ENCODE assay signal across 8 mouse cellular contexts in the genomic region with DNA sequence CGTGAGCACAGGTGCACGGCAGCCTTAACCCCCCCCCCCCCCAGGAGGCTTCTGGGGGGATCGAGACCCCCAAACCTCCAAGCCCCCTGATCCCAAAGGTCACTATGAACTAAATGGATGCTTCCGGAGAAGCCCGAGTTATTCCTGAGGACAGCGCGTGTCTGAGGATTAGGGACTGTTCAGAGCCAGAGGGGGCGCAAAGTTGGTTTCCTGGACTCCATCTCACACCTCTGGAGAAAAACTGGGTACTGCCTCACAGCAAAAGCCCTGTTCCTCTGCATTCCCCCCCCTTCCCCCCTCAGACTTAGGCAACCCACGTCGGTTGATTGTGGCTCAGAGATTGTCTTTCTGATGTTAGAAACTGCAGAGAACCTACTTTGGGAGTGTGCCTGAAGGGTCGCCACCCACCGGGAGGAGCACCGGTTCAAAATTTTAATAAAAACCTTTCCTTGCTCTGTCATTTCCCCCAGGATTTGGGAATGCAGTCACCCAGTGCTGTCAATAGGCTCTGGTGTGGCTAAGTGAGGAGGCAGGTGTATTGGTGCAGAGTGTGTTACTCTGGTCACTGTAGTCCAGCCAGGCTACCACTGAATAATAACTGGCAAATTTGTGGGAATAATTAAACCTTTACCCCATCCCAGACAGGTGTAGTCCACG. TPM values are rescaled to one million over a fixed set of nuclear protein-coding genes. Genes with fewer than 3 reads are reported as not detected.
DNase-seq lines count a peak whose midpoint lies in the region; ATAC-seq and TF ChIP-seq lines count a peak whose summit lies in the region.

No protein-coding gene starts in this region.

- peak overlapping the region; percentile 94 for H3K4me2 ChIP-seq in embryonic facial prominence, embryonic 14.5 days (ENCODE audit: low read depth, low read length)
- peak overlapping the region; percentile 98 for H3K4me2 ChIP-seq in limb, embryonic 14.5 days (replicated peaks; ENCODE audit: low read depth, low read length, severe bottlenecking)

- no peak for ATAC-seq in erythroblast, adult 5-6 weeks (replicated peaks; ENCODE audit: low FRiP score, poor library complexity, severe bottlenecking)
- peak; percentile 17 for ATAC-seq in embryonic facial prominence, embryonic 14.5 days (ENCODE audit: low read depth)
- no peak for ATAC-seq in limb, embryonic 14.5 days (ENCODE audit: low FRiP score, low read depth)

- H3K4me1 ChIP-seq in erythroblast, embryonic 14.5 days (ENCODE audit: control insufficient read depth), result peaks cover 72% of the 10 kb centered on the region
- no peaks in the 10 kb centered on the region for H3K4me1 ChIP-seq in embryonic facial prominence, embryonic 14.5 days (ENCODE audit: control insufficient read depth, insufficient read depth, low read length)
- peaks cover 8% of the 10 kb centered on the region for H3K4me1 ChIP-seq in limb, embryonic 14.5 days (ENCODE audit: control insufficient read depth, insufficient read depth, low read length)
- H3K4me1 ChIP-seq in small intestine, adult 2 months (ENCODE audit: control insufficient read depth, insufficient read depth, insufficient read length, low read length), result peaks cover 12% of the 10 kb centered on the region

- no peaks in the 10 kb centered on the region for H3K27me3 ChIP-seq in erythroblast, embryonic 14.5 days (ENCODE audit: control insufficient read depth)
- peaks cover 14% of the 10 kb centered on the region for H3K27me3 ChIP-seq in embryonic facial prominence, embryonic 14.5 days (replicated peaks; ENCODE audit: control insufficient read depth, insufficient read depth, low read length)
- H3K27me3 ChIP-seq in limb, embryonic 14.5 days (ENCODE audit: control insufficient read depth, insufficient read depth, low read length), result peaks cover 20% of the 10 kb centered on the region
- no peaks in the 10 kb centered on the region for H3K27me3 ChIP-seq in small intestine, adult 2 months (ENCODE audit: control insufficient read depth, insufficient read depth, low read length)

- peaks cover 24% of the 10 kb centered on the region for H3K36me3 ChIP-seq in erythroblast, embryonic 14.5 days (ENCODE audit: control insufficient read depth)
- H3K36me3 ChIP-seq in embryonic facial prominence, embryonic 14.5 days (ENCODE audit: control insufficient read depth, insufficient read depth, low read length), result no peaks in the 10 kb centered on the region
- no peaks in the 10 kb centered on the region for H3K36me3 ChIP-seq in limb, embryonic 14.5 days (ENCODE audit: control insufficient read depth, insufficient read depth, low read length)
- no peaks in the 10 kb centered on the region for H3K36me3 ChIP-seq in small intestine, adult 2 months (ENCODE audit: control insufficient read depth, insufficient read depth, low read length)

- H3K4me3 ChIP-seq in erythroblast, embryonic 14.5 days (replicated peaks), result peak overlapping the region; percentile 100
- H3K4me3 ChIP-seq in embryonic facial prominence, embryonic 14.5 days (ENCODE audit: low read depth, low read length), result peak overlapping the region; percentile 71
- peak overlapping the region; percentile 76 for H3K4me3 ChIP-seq in limb, embryonic 14.5 days (replicated peaks; ENCODE audit: low read length)
- peak overlapping the region; percentile 79 for H3K4me3 ChIP-seq in small intestine, adult 2 months (ENCODE audit: low read depth, low read length)

- TF ChIP-seq POLR2A in limb, embryonic 14.5 days (IDR thresholded peaks at IDR 0.05; ENCODE audit: borderline replicate concordance, extremely low read depth, insufficient read depth, insufficient read length), result no peak
- TF ChIP-seq POLR2A in small intestine, adult 2 months (IDR thresholded peaks at IDR 0.05; ENCODE audit: low read depth, low read length), result peak; percentile 4; the same call in 1 of the 2 replicates

- H3K9me3 ChIP-seq in erythroblast, embryonic 14.5 days (ENCODE audit: control insufficient read depth, low read length), result no peaks in the 10 kb centered on the region
- no peaks in the 10 kb centered on the region for H3K9me3 ChIP-seq in embryonic facial prominence, embryonic 14.5 days (ENCODE audit: control insufficient read depth, low read length)
- no peaks in the 10 kb centered on the region for H3K9me3 ChIP-seq in limb, embryonic 14.5 days (ENCODE audit: control insufficient read depth, low read length)

- peak; percentile 9 for DNase-seq in 3T3-L1 (ENCODE audit: low read depth, low spot score)
- no peak for DNase-seq in embryonic facial prominence, embryonic 14.5 days (ENCODE audit: low spot score)
- peak; percentile 22 for DNase-seq in limb, embryonic 14.5 days (ENCODE audit: low spot score)
- no peak for DNase-seq in left cerebral cortex, adult 8-10 months (ENCODE audit: low spot score in 2 of 2)
- DNase-seq in left cerebral cortex, adult 9 months (ENCODE audit: low spot score in 2 of 2), result no peak

- WGBS in embryonic facial prominence, embryonic 14.5 days, result 13% methylated on average over 11 of the region's 14 CpGs
- 11% methylated on average over 13 of the region's 14 CpGs for WGBS in limb, embryonic 14.5 days
- WGBS in small intestine, adult 2 months, result 7% methylated on average over 14 of the region's 14 CpGs

- TF ChIP-seq CTCF in small intestine, adult 2 months (IDR thresholded peaks at IDR 0.05; ENCODE audit: extremely low read depth, insufficient read length, insufficient replicate concordance, low read depth, low read length), result no peak

- peak overlapping the region; percentile 83; the same call in 1 of the 2 replicates for H3K27ac ChIP-seq in embryonic facial prominence, embryonic 14.5 days (replicated peaks; ENCODE audit: low read depth, low read length)
- no peak overlapping the region for H3K27ac ChIP-seq in limb, embryonic 14.5 days (replicated peaks; ENCODE audit: low read depth, low read length)
- H3K27ac ChIP-seq in small intestine, adult 2 months (ENCODE audit: insufficient read depth, low read depth, low read length), result no peak overlapping the region

- H3K9ac ChIP-seq in embryonic facial prominence, embryonic 14.5 days (ENCODE audit: low read depth, low read length), result peak overlapping the region; percentile 87
- peak overlapping the region; percentile 85; the same call in 1 of the 2 replicates for H3K9ac ChIP-seq in limb, embryonic 14.5 days (ENCODE audit: low read depth, low read length, severe bottlenecking)

RNA-seq across cellular contexts. Expression of gene Slc16a6, which starts 0.8 kb away (rescaled TPM):
- polyA plus RNA-seq in erythroblast, embryonic 14.5 days (2012), result 4.7 and 5.3 TPM in 2 replicates
- 98.4 and 101 TPM in 2 replicates for total RNA-seq in erythroblast, adult 5-6 weeks (2015; ENCODE audit: low replicate concordance)
- 65.1 and 113 TPM in 2 replicates for total RNA-seq in erythroblast, adult 5-6 weeks (2017; ENCODE audit: low replicate concordance)
- 5.6 and 7.9 TPM in 2 replicates for polyA plus RNA-seq in embryonic facial prominence, embryonic 14.5 days (2014; fragmentation: Nextera tagmentation; extraction: Ambion mirVana)
- polyA plus RNA-seq in limb, embryonic 14.5 days (2012; rRNA removed), result 2.9 and 3.3 TPM in 2 replicates
- 5.3 and 5.9 TPM in 2 replicates for polyA plus RNA-seq in limb, embryonic 14.5 days (2014; fragmentation: Nextera tagmentation; extraction: Ambion mirVana)
- 4.2 and 7.8 TPM in 2 replicates for polyA plus RNA-seq in small intestine, adult 2 months (2012; rRNA removed)
- total RNA-seq in left cerebral cortex, adult 8-10 months (2022), result 10 to 100 TPM; 12.5 to 15.6 (median 14.0) TPM

RNA-seq across cellular contexts. Expression of gene Arsg, which starts 1.0 kb away (rescaled TPM):
- polyA plus RNA-seq in erythroblast, embryonic 14.5 days (2012), result 0.09 and 0.17 TPM in 2 replicates
- 2.3 and 3.1 TPM in 2 replicates for total RNA-seq in erythroblast, adult 5-6 weeks (2015; ENCODE audit: low replicate concordance)
- 1.7 and 7.7 TPM in 2 replicates for total RNA-seq in erythroblast, adult 5-6 weeks (2017; ENCODE audit: low replicate concordance)
- polyA plus RNA-seq in embryonic facial prominence, embryonic 14.5 days (2014; fragmentation: Nextera tagmentation; extraction: Ambion mirVana), result 4.3 and 4.7 TPM in 2 replicates
- 5.3 TPM in 2 replicates for polyA plus RNA-seq in limb, embryonic 14.5 days (2012; rRNA removed)
- 3.2 and 5.4 TPM in 2 replicates for polyA plus RNA-seq in limb, embryonic 14.5 days (2014; fragmentation: Nextera tagmentation; extraction: Ambion mirVana)
- polyA plus RNA-seq in small intestine, adult 2 months (2012; rRNA removed), result 3.1 and 4.2 TPM in 2 replicates
- total RNA-seq in left cerebral cortex, adult 8-10 months (2022), result 10 to 100 TPM; 21.3 to 24.4 (median 22.7) TPM

RNA-seq across cellular contexts. Expression of gene Amz2, which starts 48.5 kb away (rescaled TPM):
- polyA plus RNA-seq in erythroblast, embryonic 14.5 days (2012), result 0.22 and 0.26 TPM in 2 replicates
- 16.9 and 38.6 TPM in 2 replicates for total RNA-seq in erythroblast, adult 5-6 weeks (2015; ENCODE audit: low replicate concordance)
- total RNA-seq in erythroblast, adult 5-6 weeks (2017; ENCODE audit: low replicate concordance), result 12.9 and 20.4 TPM in 2 replicates
- 39.3 and 40.9 TPM in 2 replicates for polyA plus RNA-seq in embryonic facial prominence, embryonic 14.5 days (2014; fragmentation: Nextera tagmentation; extraction: Ambion mirVana)
- 88.0 and 88.2 TPM in 2 replicates for polyA plus RNA-seq in limb, embryonic 14.5 days (2012; rRNA removed)
- polyA plus RNA-seq in limb, embryonic 14.5 days (2014; fragmentation: Nextera tagmentation; extraction: Ambion mirVana), result 43.6 and 50.8 TPM in 2 replicates
- polyA plus RNA-seq in small intestine, adult 2 months (2012; rRNA removed), result 4.2 and 10.5 TPM in 2 replicates
- total RNA-seq in left cerebral cortex, adult 8-10 months (2022), result 10 to 100 TPM; 44.4 to 56.2 (median 52.9) TPM

Comparison
In these comparisons a context has a peak if more than half of its experiments do, and no peak if none do; other contexts are left out.
1. DNase-seq: peak in 3T3-L1 (single experiment) and limb, embryonic 14.5 days (single experiment); none in embryonic facial prominence, embryonic 14.5 days (single experiment), left cerebral cortex, adult 8-10 months (0 of 2) and left cerebral cortex, adult 9 months (0 of 2).
2. Peak in every context shown above with its lines, with median percentiles within 50 percentile points of each other: H3K4me3 ChIP-seq.